Mouse (Mus musculus) heart, embryonic 12.5 days (tissue): ENCODE data around the gene Ldhb. TPM values are rescaled to one million over a fixed set of nuclear protein-coding genes. Genes with fewer than 3 reads are reported as not detected.
A peak's percentile ranks its signal among the peaks of the same experiment; 100 is the strongest.

Experiments used
- ATAC-seq: fragments of 200-750 bp; cut with Nextera tagmentation; 2 replicates; pipeline ENCODE4 v1.8.0; 2017; ENCODE audit warnings: moderate TSS enrichment, moderate library complexity; ENCODE audit not compliant: insufficient number of reproducible peaks, low FRiP score
- H3K27ac ChIP-seq: fragments of 300-500 bp; sonication (generic); 2 replicates; pipeline ENCODE4 v1.5.1; 2016; ENCODE audit warnings: mild to moderate bottlenecking, moderate library complexity; ENCODE audit not compliant: poor library complexity, severe bottlenecking
- H3K27me3 ChIP-seq: fragments of 300-500 bp; sonication (generic); replicated peaks from 2 replicates; pipeline ENCODE4 v1.6.1; 2016; ENCODE audit warnings: mild to moderate bottlenecking, moderate library complexity
- H3K36me3 ChIP-seq: fragments of 300-500 bp; sonication (generic); 2 replicates; pipeline ENCODE4 v1.6.1; 2016; ENCODE audit warnings: mild to moderate bottlenecking, moderate library complexity
- H3K4me1 ChIP-seq: fragments of 300-500 bp; sonication (generic); replicated peaks from 2 replicates; pipeline ENCODE4 v1.6.1; 2016; ENCODE audit warnings: mild to moderate bottlenecking
- H3K4me2 ChIP-seq: fragments of 300-500 bp; sonication (generic); 2 replicates; pipeline ENCODE4 v1.6.1; 2016; ENCODE audit warnings: mild to moderate bottlenecking, moderate library complexity
- H3K4me3 ChIP-seq: fragments of 300-500 bp; sonication (generic); 2 replicates; pipeline ENCODE4 v1.5.1; 2016; ENCODE audit warnings: mild to moderate bottlenecking
- H3K9ac ChIP-seq: fragments of 300-500 bp; sonication (generic); 2 replicates; pipeline ENCODE4 v1.6.1; 2016; ENCODE audit warnings: mild to moderate bottlenecking, moderate library complexity
- H3K9me3 ChIP-seq: fragments of 300-500 bp; sonication (generic); replicated peaks from 2 replicates; pipeline ENCODE4 v1.6.1; 2016; ENCODE audit warnings: mild to moderate bottlenecking, moderate library complexity
- WGBS: fragments of 180-500 bp; shearing (Covaris S2); methylation state at CpG from one replicate; pipeline ENCODE4 v1.1.7; 2016; 5-methylcytosine and 5-hydroxymethylcytosine counted together
- polyA plus RNA-seq: library from polyadenylated mRNA; unstranded; fragments of >200 nt; fragmentation: Nextera tagmentation; extraction: Ambion mirVana; gene quantifications from 2 replicates; pipeline ENCODE4 v1.2.1, GENCODE M21; 2016

Gene Ldhb
- 777 and 782 TPM in 2 replicates for polyA plus RNA-seq

- ATAC-seq = peak; percentile 95
- peak within 1 kb of the TSS; percentile 85 for H3K4me2 ChIP-seq
- peaks cover 30% of the 10 kb centered on the region for H3K4me1 ChIP-seq
- peak within 1 kb of the TSS; percentile 83 for H3K27ac ChIP-seq
- H3K27me3 ChIP-seq = peaks cover 12% of the 10 kb centered on the region
- H3K9ac ChIP-seq = peak within 1 kb of the TSS; percentile 80
- no peaks in the 10 kb centered on the region for H3K9me3 ChIP-seq
- H3K36me3 ChIP-seq = peaks cover 19% of the 10 kb centered on the region
- peak within 1 kb of the TSS; percentile 61 for H3K4me3 ChIP-seq
- WGBS = 0% methylated on average over 19 of the region's 19 CpGs
These were observed at the start of gene Ldhb for GRCm38 (mm10) chr6:142507785-142508162. TSS of gene Ldhb (minus strand) at chr6:142507957.

GRCm38 (mm10) chr6:142555988-142556387 lies 48.2 kb upstream of the Ldhb start:
- Histone ChIP-seq H3K27me3 (no peaks in the 10 kb centered on the region), H3K4me2 (no peak overlapping the region), H3K9me3 (no peaks in the 10 kb centered on the region), H3K27ac (no peak overlapping the region), H3K4me1 (no peaks in the 10 kb centered on the region), H3K9ac (no peak overlapping the region), H3K36me3 (no peaks in the 10 kb centered on the region), H3K4me3 (no peak overlapping the region)
- no peak for ATAC-seq
- 62% methylated on average over 1 of the region's 1 CpGs for WGBS

- H3K4me3 ChIP-seq = no peak overlapping the region
- no peaks in the 10 kb centered on the region for H3K36me3 ChIP-seq
- no peak overlapping the region for H3K27ac ChIP-seq
- no peaks in the 10 kb centered on the region for H3K9me3 ChIP-seq
- ATAC-seq = no peak
- H3K4me1 ChIP-seq = no peaks in the 10 kb centered on the region
- no peak overlapping the region for H3K4me2 ChIP-seq
- 46% methylated on average over 4 of the region's 4 CpGs for WGBS
- H3K27me3 ChIP-seq = no peaks in the 10 kb centered on the region
- H3K9ac ChIP-seq = no peak overlapping the region
These were observed 43.7 kb upstream of the Ldhb start for GRCm38 (mm10) chr6:142551482-142551881.

GRCm38 (mm10) chr6:142550871-142551270 lies 43.1 kb upstream of the Ldhb start:
- Histone ChIP-seq H3K4me3 (no peak overlapping the region), H3K4me2 (no peak overlapping the region), H3K36me3 (no peaks in the 10 kb centered on the region), H3K4me1 (no peaks in the 10 kb centered on the region), H3K9me3 (no peaks in the 10 kb centered on the region), H3K9ac (no peak overlapping the region), H3K27ac (no peak overlapping the region), H3K27me3 (no peaks in the 10 kb centered on the region)
- WGBS = 55% methylated on average over 4 of the region's 4 CpGs
- no peak for ATAC-seq

GRCm38 (mm10) chr6:142548377-142548776 lies 40.6 kb upstream of the Ldhb start:
- Histone ChIP-seq H3K4me1 (peaks cover 5% of the 10 kb centered on the region; the same call in 1 of the 2 replicates), H3K4me2 (no peak overlapping the region), H3K9ac (no peak overlapping the region), H3K4me3 (no peak overlapping the region), H3K27ac (no peak overlapping the region), H3K36me3 (no peaks in the 10 kb centered on the region), H3K27me3 (no peaks in the 10 kb centered on the region), H3K9me3 (no peaks in the 10 kb centered on the region)
- no peak for ATAC-seq
- WGBS = 74% methylated on average over 2 of the region's 2 CpGs

- Histone ChIP-seq H3K9ac (no peak overlapping the region), H3K36me3 (no peaks in the 10 kb centered on the region), H3K4me1 (peaks cover 8% of the 10 kb centered on the region), H3K27me3 (no peaks in the 10 kb centered on the region), H3K27ac (peak overlapping the region; percentile 64), H3K4me2 (peak overlapping the region; percentile 43), H3K9me3 (no peaks in the 10 kb centered on the region; the same call in 1 of the 2 replicates), H3K4me3 (peak overlapping the region; percentile 11; the same call in 1 of the 2 replicates)
- ATAC-seq = peak; percentile 73
- WGBS = 44% methylated on average over 14 of the region's 14 CpGs
These were observed 37.4 kb upstream of the Ldhb start for GRCm38 (mm10) chr6:142545132-142545531.

GRCm38 (mm10) chr6:142543648-142544047 lies 35.9 kb upstream of the Ldhb start:
- Histone ChIP-seq H3K9me3 (no peaks in the 10 kb centered on the region; the same call in 1 of the 2 replicates), H3K27me3 (no peaks in the 10 kb centered on the region), H3K4me2 (no peak overlapping the region), H3K4me1 (peaks cover 11% of the 10 kb centered on the region), H3K36me3 (no peaks in the 10 kb centered on the region), H3K27ac (no peak overlapping the region), H3K9ac (no peak overlapping the region), H3K4me3 (no peak overlapping the region)
- 53% methylated on average over 4 of the region's 4 CpGs for WGBS
- ATAC-seq = no peak

GRCm38 (mm10) chr6:142542800-142543175 lies 35.0 kb upstream of the Ldhb start:
- no peak for ATAC-seq
- Histone ChIP-seq H3K9me3 (no peaks in the 10 kb centered on the region; the same call in 1 of the 2 replicates), H3K4me1 (peaks cover 11% of the 10 kb centered on the region), H3K27ac (no peak overlapping the region), H3K9ac (no peak overlapping the region), H3K4me2 (no peak overlapping the region), H3K4me3 (no peak overlapping the region), H3K36me3 (no peaks in the 10 kb centered on the region), H3K27me3 (no peaks in the 10 kb centered on the region)
- 75% methylated on average over 6 of the region's 6 CpGs for WGBS

GRCm38 (mm10) chr6:142542082-142542799 lies 34.5 kb upstream of the Ldhb start:
- Histone ChIP-seq H3K27me3 (no peaks in the 10 kb centered on the region), H3K36me3 (no peaks in the 10 kb centered on the region), H3K4me2 (no peak overlapping the region), H3K9ac (no peak overlapping the region), H3K4me3 (no peak overlapping the region), H3K27ac (no peak overlapping the region), H3K4me1 (peaks cover 11% of the 10 kb centered on the region), H3K9me3 (peaks cover 3% of the 10 kb centered on the region)
- ATAC-seq = no peak
- WGBS = 75% methylated on average over 8 of the region's 8 CpGs

GRCm38 (mm10) chr6:142540561-142541160 lies 32.9 kb upstream of the Ldhb start:
- H3K9me3 ChIP-seq = peaks cover 6% of the 10 kb centered on the region
- WGBS = 69% methylated on average over 10 of the region's 10 CpGs
- ATAC-seq = no peak
- no peaks in the 10 kb centered on the region for H3K27me3 ChIP-seq
- no peak overlapping the region for H3K9ac ChIP-seq
- H3K4me1 ChIP-seq = peaks cover 11% of the 10 kb centered on the region
- H3K4me2 ChIP-seq = no peak overlapping the region
- no peaks in the 10 kb centered on the region for H3K36me3 ChIP-seq
- no peak overlapping the region for H3K4me3 ChIP-seq
- no peak overlapping the region for H3K27ac ChIP-seq

- WGBS = 71% methylated on average over 5 of the region's 5 CpGs
- ATAC-seq = no peak
- Histone ChIP-seq H3K4me1 (peaks cover 11% of the 10 kb centered on the region), H3K27ac (no peak overlapping the region), H3K36me3 (no peaks in the 10 kb centered on the region), H3K27me3 (no peaks in the 10 kb centered on the region), H3K4me2 (no peak overlapping the region), H3K4me3 (no peak overlapping the region), H3K9ac (no peak overlapping the region), H3K9me3 (peaks cover 6% of the 10 kb centered on the region)
These were observed 32.4 kb upstream of the Ldhb start for GRCm38 (mm10) chr6:142540131-142540530.
